Mouse (Mus musculus) frontal cortex, adult (tissue): ENCODE results near the gene Igsf11.

Experiments used
- ATAC-seq: cut with Nextera tagmentation; 2 replicates; pipeline ENCODE4 v1.9.2; 2017; ENCODE audit warnings: mild to moderate bottlenecking, moderate library complexity, mixed read lengths; ENCODE audit not compliant: low TSS enrichment

Igsf11 gene

GRCm38 (mm10) chr16:38931519-38931918, 39.0 kb downstream of the Igsf11 start:
- ATAC-seq: peak; percentile 62

- ATAC-seq: no peak
These were observed 48.3 kb downstream of the Igsf11 start for GRCm38 (mm10) chr16:38940805-38941204.

GRCm38 (mm10) chr16:38941275-38941674, 48.8 kb downstream of the Igsf11 start:
- ATAC-seq: peak; percentile 62

GRCm38 (mm10) chr16:38943706-38944550, 51.5 kb downstream of the Igsf11 start:
- no peak for ATAC-seq

- no peak for ATAC-seq
These were observed 52.6 kb downstream of the Igsf11 start for GRCm38 (mm10) chr16:38945111-38945510.

GRCm38 (mm10) chr16:38945581-38945981, 53.1 kb downstream of the Igsf11 start:
- ATAC-seq: 0 out of 2 replicates have a peak, but pooled peaks have one; percentile 5

- peak; percentile 86 for ATAC-seq
These were observed 54.0 kb downstream of the Igsf11 start for GRCm38 (mm10) chr16:38946453-38946852.

- no peak for ATAC-seq
These were observed 54.8 kb downstream of the Igsf11 start for GRCm38 (mm10) chr16:38947141-38947879.

GRCm38 (mm10) chr16:38948441-38948840, 56.0 kb downstream of the Igsf11 start:
- no peak for ATAC-seq

GRCm38 (mm10) chr16:38952881-38953280, 60.4 kb downstream of the Igsf11 start:
- no peak for ATAC-seq

GRCm38 (mm10) chr16:38953821-38954220, 61.4 kb downstream of the Igsf11 start:
- no peak for ATAC-seq

GRCm38 (mm10) chr16:38954501-38955288, 62.2 kb downstream of the Igsf11 start:
- no peak for ATAC-seq

- no peak for ATAC-seq
These were observed 62.8 kb downstream of the Igsf11 start for GRCm38 (mm10) chr16:38955296-38955695.

- ATAC-seq: peak; percentile 28
These were observed 66.3 kb downstream of the Igsf11 start for GRCm38 (mm10) chr16:38958801-38959200.

- ATAC-seq: no peak
These were observed 68.1 kb downstream of the Igsf11 start for GRCm38 (mm10) chr16:38960550-38960949.

GRCm38 (mm10) chr16:38961865-38962264, 69.4 kb downstream of the Igsf11 start:
- ATAC-seq: no peak

- ATAC-seq: peak; percentile 69
These were observed 70.2 kb downstream of the Igsf11 start for GRCm38 (mm10) chr16:38962695-38963094.

- no peak for ATAC-seq
These were observed 74.6 kb downstream of the Igsf11 start for GRCm38 (mm10) chr16:38967026-38967425.

GRCm38 (mm10) chr16:38976151-38976550, 83.7 kb downstream of the Igsf11 start:
- ATAC-seq: no peak

GRCm38 (mm10) chr16:38978546-38978945, 86.1 kb downstream of the Igsf11 start:
- ATAC-seq: no peak

GRCm38 (mm10) chr16:38980546-38980945, 88.1 kb downstream of the Igsf11 start:
- no peak for ATAC-seq

- ATAC-seq: no peak
These were observed 89.6 kb downstream of the Igsf11 start for GRCm38 (mm10) chr16:38982051-38982450.
